Mouse (Mus musculus): ENCODE measurements around the gene Skil. TPM values are rescaled to one million over a fixed set of nuclear protein-coding genes. Genes with fewer than 3 reads are reported as not detected.

Skil gene
- total and polyA plus RNA-seq, 2 experiments from 2014 or later = 25.1 to 36.4 TPM

DNA sequence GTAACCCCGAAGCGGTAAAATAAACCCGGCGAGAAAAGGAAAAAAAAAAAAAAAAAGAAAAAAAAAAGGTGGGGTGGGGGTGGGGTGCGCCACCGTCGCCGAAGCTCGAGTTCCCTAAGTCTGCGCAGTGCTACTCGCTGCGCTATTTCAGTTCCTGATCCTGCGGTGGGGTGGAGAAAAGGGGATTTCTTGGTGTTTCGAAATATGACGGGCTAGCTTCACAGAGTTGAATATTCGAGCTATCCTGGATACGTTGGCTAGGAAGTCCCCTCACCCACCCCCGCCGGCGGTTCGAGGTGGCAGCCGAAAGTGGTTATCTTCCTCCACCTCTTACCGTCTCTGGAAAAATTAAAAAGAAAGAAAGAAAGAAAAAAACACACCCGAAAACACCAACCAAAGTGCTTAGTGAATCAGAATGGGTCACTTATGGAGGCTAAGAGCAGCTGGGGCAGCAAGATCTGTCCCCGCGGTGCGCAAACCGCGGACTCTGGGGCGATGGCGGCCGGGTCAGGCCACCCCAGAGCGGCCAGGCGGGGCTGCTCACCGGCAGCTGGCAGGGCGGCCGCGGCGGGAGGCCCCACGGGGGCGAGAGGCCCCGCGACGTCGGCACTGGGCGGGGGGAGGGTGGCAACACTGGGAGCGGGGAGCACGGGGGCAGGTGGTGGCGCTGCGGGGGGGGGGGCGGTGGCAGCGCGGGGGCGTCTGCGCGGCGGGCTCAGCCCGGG is 1.1 kb upstream of the Skil start:
- peak overlapping the region; percentile 96 for H3K9ac ChIP-seq (replicated peaks; ENCODE audit: low read length)
- DNase-seq (ENCODE audit: low spot score) (peak; percentile 85), ATAC-seq (peak; percentile 39)
- H3K27me3 ChIP-seq (ENCODE audit: insufficient read depth, low read length) = no peaks in the 10 kb centered on the region
- H3K27ac ChIP-seq = peak overlapping the region; percentile 99
- no peaks in the 10 kb centered on the region for H3K9me3 ChIP-seq (ENCODE audit: low read length)
- no peak for TF ChIP-seq CTCF (IDR thresholded peaks at IDR 0.05; ENCODE audit: low read depth)
- H3K4me2 ChIP-seq (ENCODE audit: low read depth, low read length) = peak overlapping the region; percentile 92
- peaks cover 19% of the 10 kb centered on the region for H3K4me1 ChIP-seq (ENCODE audit: insufficient read depth, low read length)
- under 1% methylated on average over 33 of the region's 58 CpGs for WGBS
- H3K36me3 ChIP-seq (ENCODE audit: insufficient read depth, low read length) = peaks cover 4% of the 10 kb centered on the region; the same call in 1 of the 2 replicates
- H3K4me3 ChIP-seq (ENCODE audit: low read length) = peak overlapping the region; percentile 92

GRCm38 (mm10) chr3:31095179-31095490 is 277 bp downstream of the Skil start:
- Histone ChIP-seq H3K36me3 (ENCODE audit: insufficient read depth, low read length) (peaks cover 4% of the 10 kb centered on the region; the same call in 1 of the 2 replicates), H3K27me3 (ENCODE audit: insufficient read depth, low read length) (no peaks in the 10 kb centered on the region), H3K4me1 (ENCODE audit: insufficient read depth, low read length) (peaks cover 28% of the 10 kb centered on the region), H3K4me3 (ENCODE audit: low read length) (peak overlapping the region; percentile 92), H3K9me3 (ENCODE audit: low read length) (no peaks in the 10 kb centered on the region), H3K27ac (peak overlapping the region; percentile 99), H3K4me2 (ENCODE audit: low read depth, low read length) (peak overlapping the region; percentile 92), H3K9ac (replicated peaks; ENCODE audit: low read length) (peak overlapping the region; percentile 96)
- 0 out of 2 replicates have a peak, but pooled peaks have one; percentile 12 for ATAC-seq
- WGBS = 0% methylated on average over 27 of the region's 39 CpGs
- no peak for DNase-seq (ENCODE audit: low spot score)
- TF ChIP-seq CTCF (IDR thresholded peaks at IDR 0.05; ENCODE audit: low read depth) = no peak

GRCm38 (mm10) chr3:31095491-31096154 is 765 bp downstream of the Skil start:
- under 1% methylated on average over 31 of the region's 33 CpGs for WGBS
- peaks cover 4% of the 10 kb centered on the region; the same call in 1 of the 2 replicates for H3K36me3 ChIP-seq (ENCODE audit: insufficient read depth, low read length)
- H3K4me3 ChIP-seq (ENCODE audit: low read length) = peak overlapping the region; percentile 92
- TF ChIP-seq CTCF (IDR thresholded peaks at IDR 0.05; ENCODE audit: low read depth) = no peak
- H3K4me1 ChIP-seq (ENCODE audit: insufficient read depth, low read length) = peaks cover 30% of the 10 kb centered on the region
- DNase-seq (ENCODE audit: low spot score) (peak; percentile 58), ATAC-seq (peak; percentile 3)
- H3K9ac ChIP-seq (replicated peaks; ENCODE audit: low read length) = peak overlapping the region; percentile 96
- H3K9me3 ChIP-seq (ENCODE audit: low read length) = no peaks in the 10 kb centered on the region
- H3K4me2 ChIP-seq (ENCODE audit: low read depth, low read length) = peak overlapping the region; percentile 92
- H3K27ac ChIP-seq = peak overlapping the region; percentile 99
- no peaks in the 10 kb centered on the region for H3K27me3 ChIP-seq (ENCODE audit: insufficient read depth, low read length)

GRCm38 (mm10) chr3:31096155-31097101 is 1.6 kb downstream of the Skil start:
- H3K4me1 ChIP-seq (ENCODE audit: insufficient read depth, low read length) = peaks cover 30% of the 10 kb centered on the region
- TF ChIP-seq CTCF (IDR thresholded peaks at IDR 0.05; ENCODE audit: low read depth) = no peak

GRCm38 (mm10) chr3:31097102-31097720 is 2.4 kb downstream of the Skil start:
- Histone ChIP-seq H3K27ac (no peak overlapping the region), H3K27me3 (ENCODE audit: insufficient read depth, low read length) (no peaks in the 10 kb centered on the region), H3K9ac (replicated peaks; ENCODE audit: low read length) (no peak overlapping the region), H3K4me1 (ENCODE audit: insufficient read depth, low read length) (peaks cover 30% of the 10 kb centered on the region), H3K4me3 (ENCODE audit: low read length) (no peak overlapping the region), H3K36me3 (ENCODE audit: insufficient read depth, low read length) (peaks cover 4% of the 10 kb centered on the region; the same call in 1 of the 2 replicates), H3K9me3 (ENCODE audit: low read length) (no peaks in the 10 kb centered on the region), H3K4me2 (ENCODE audit: low read depth, low read length) (peak overlapping the region; percentile 47)
- no peak for TF ChIP-seq CTCF (IDR thresholded peaks at IDR 0.05; ENCODE audit: low read depth)
- 78% methylated on average over 13 of the region's 13 CpGs for WGBS
- ATAC-seq (no peak), DNase-seq (ENCODE audit: low spot score) (no peak)

More at GRCm38 (mm10) chr3:31096155-31097101, 1.6 kb downstream of the Skil start:
- DNase-seq (ENCODE audit: low spot score) (no peak), ATAC-seq (no peak)
- peak overlapping the region; percentile 92 for H3K4me2 ChIP-seq (ENCODE audit: low read depth, low read length)
- H3K27me3 ChIP-seq (ENCODE audit: insufficient read depth, low read length) = no peaks in the 10 kb centered on the region
- peak overlapping the region; percentile 99 for H3K27ac ChIP-seq
- WGBS = 37% methylated on average over 10 of the region's 10 CpGs
- peak overlapping the region; percentile 96 for H3K9ac ChIP-seq (replicated peaks; ENCODE audit: low read length)
- no peaks in the 10 kb centered on the region for H3K9me3 ChIP-seq (ENCODE audit: low read length)
- H3K36me3 ChIP-seq (ENCODE audit: insufficient read depth, low read length) = peaks cover 4% of the 10 kb centered on the region; the same call in 1 of the 2 replicates
- H3K4me3 ChIP-seq (ENCODE audit: low read length) = peak overlapping the region; percentile 92

- H3K36me3 ChIP-seq (ENCODE audit: insufficient read depth, low read length) = peaks cover 4% of the 10 kb centered on the region; the same call in 1 of the 2 replicates
- peaks cover 28% of the 10 kb centered on the region for H3K4me1 ChIP-seq (ENCODE audit: insufficient read depth, low read length)
- H3K27me3 ChIP-seq (ENCODE audit: insufficient read depth, low read length) = no peaks in the 10 kb centered on the region
- no peak overlapping the region for H3K4me3 ChIP-seq (ENCODE audit: low read length)
- H3K9me3 ChIP-seq (ENCODE audit: low read length) = no peaks in the 10 kb centered on the region
- DNase-seq (ENCODE audit: low spot score) = no peak
- H3K9ac ChIP-seq (replicated peaks; ENCODE audit: low read length) = no peak overlapping the region
- peak overlapping the region; percentile 47 for H3K4me2 ChIP-seq (ENCODE audit: low read depth, low read length)
- no peak for TF ChIP-seq CTCF (IDR thresholded peaks at IDR 0.05; ENCODE audit: low read depth)
- no peak overlapping the region for H3K27ac ChIP-seq
- ATAC-seq = no peak
- WGBS = 52% methylated on average over 11 of the region's 11 CpGs
These were observed 3.1 kb downstream of the Skil start for GRCm38 (mm10) chr3:31097976-31098375.
